ENCODE assay signal across 16 mouse cellular contexts in the genomic region with DNA sequence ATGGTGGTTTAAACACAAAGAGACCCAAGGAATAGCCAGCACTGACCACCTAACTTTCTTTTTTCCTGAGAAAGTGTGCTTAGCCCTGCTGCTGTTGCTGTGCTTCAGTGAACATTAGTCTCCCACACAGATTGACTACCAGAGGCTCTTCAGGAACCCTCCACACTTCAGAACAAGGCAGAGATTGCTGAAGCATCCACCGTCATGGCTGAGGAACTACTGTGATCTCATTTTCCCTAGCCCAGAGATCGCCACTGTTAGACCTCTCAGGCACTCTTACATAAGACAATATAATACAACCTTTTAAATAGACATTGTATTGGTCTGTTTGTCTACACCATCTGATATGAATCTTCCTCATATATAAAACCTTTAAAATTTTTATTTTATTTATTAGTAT.
"Had no signal": no experiment of that assay in that cellular context is flagged by ENCODE, and none has a peak within 500 bp of the region (broad histone marks: within the 10 kb centered on the region; RNA-seq: fewer than 3 reads in every experiment).

No protein-coding gene starts in this region.

- H3K27ac ChIP-seq: macrophage; midbrain, embryonic 13.5 days; midbrain, embryonic 15.5 days; neural tube, embryonic 12.5 days; stomach, embryonic 15.5 days; stomach, postnatal 0 days had no signal

- H3K27me3 ChIP-seq: megakaryocyte, embryonic 14.5 days; midbrain, embryonic 13.5 days; midbrain, embryonic 15.5 days; neural tube, embryonic 12.5 days; stomach, embryonic 15.5 days had no signal

- ATAC-seq: liver, postnatal 0 days; midbrain, embryonic 13.5 days; midbrain, embryonic 15.5 days had no signal

- H3K36me3 ChIP-seq: midbrain, embryonic 13.5 days; midbrain, embryonic 15.5 days; neural tube, embryonic 12.5 days; stomach, embryonic 15.5 days had no signal

- H3K9me3 ChIP-seq: megakaryocyte, embryonic 14.5 days; midbrain, embryonic 13.5 days; midbrain, embryonic 15.5 days; neural tube, embryonic 12.5 days; stomach, embryonic 15.5 days had no signal

- H3K4me3 ChIP-seq: megakaryocyte, embryonic 14.5 days; midbrain, embryonic 13.5 days; midbrain, embryonic 15.5 days; neural tube, embryonic 12.5 days; stomach, embryonic 15.5 days had no signal

- DNase-seq: liver, postnatal 0 days; lung, adult 2 months; lung, postnatal 14 days; lung, postnatal 36 days; right cerebral cortex, postnatal 14 days; thymus, adult 2 months; thymus, postnatal 25 days; thymus, postnatal 4 days had no signal

- H3K4me1 ChIP-seq: megakaryocyte, embryonic 14.5 days; midbrain, embryonic 13.5 days; midbrain, embryonic 15.5 days; neural tube, embryonic 12.5 days had no signal

- H3K4me2 ChIP-seq: midbrain, embryonic 11.5 days; midbrain, embryonic 13.5 days; midbrain, embryonic 15.5 days; neural tube, embryonic 12.5 days; stomach, embryonic 15.5 days had no signal

- H3K9ac ChIP-seq: liver, postnatal 0 days; midbrain, embryonic 13.5 days; midbrain, embryonic 15.5 days; neural tube, embryonic 12.5 days; stomach, embryonic 15.5 days had no signal
